Mouse (Mus musculus): ENCODE measurements around the gene Ccdc28b. TPM values are rescaled to one million over a fixed set of nuclear protein-coding genes. Genes with fewer than 3 reads are reported as not detected.

The Ccdc28b gene
- total and polyA plus RNA-seq, 3 experiments, result 18.3 to 29.1 TPM; not detected in 1

GRCm38 (mm10) chr4:129578466-129578865 lies 45.3 kb downstream of the Ccdc28b start, which contains the start of gene Fam167b:
TSS of gene Fam167b (minus strand) at chr4:129578549.
- no peak within 1 kb of the TSS for H3K27ac ChIP-seq (ENCODE audit: control insufficient read depth, low read depth, low read length)
- no peak within 1 kb of the TSS for H3K9ac ChIP-seq (ENCODE audit: control insufficient read depth, low read depth, low read length, poor library complexity, severe bottlenecking)
- no peaks in the 10 kb centered on the region for H3K79me2 ChIP-seq (ENCODE audit: control insufficient read depth, insufficient read depth, low read length, poor library complexity)
- H3K27me3 ChIP-seq (ENCODE audit: control insufficient read depth in 1 of 2, insufficient read depth in 2 of 2, low read length in 2 of 2), result no peaks in the 10 kb centered on the region
- no peak for TF ChIP-seq TCF12 (IDR thresholded peaks at IDR 0.05; ENCODE audit: low read depth, low read length)
- peak; percentile 42; the same call in 1 of the 2 replicates for TF ChIP-seq USF1 (IDR thresholded peaks at IDR 0.05; ENCODE audit: low read depth, low read length)
- H3K4me1 ChIP-seq (ENCODE audit: control insufficient read depth in 1 of 2, insufficient read depth in 2 of 2, low read length in 2 of 2), result peaks cover 0 to 23% of the 10 kb centered on the region in 2 experiments; a peak in 3 of 4 replicates
- H3K9me3 ChIP-seq (replicated peaks; ENCODE audit: insufficient read depth, low read length), result no peaks in the 10 kb centered on the region
- peak within 1 kb of the TSS in 1 of 2 experiments; percentile 38; a peak in 1 of 4 replicates for H3K4me3 ChIP-seq (ENCODE audit: control insufficient read depth in 1 of 2, insufficient read depth in 1 of 2, low read depth in 2 of 2, low read length in 2 of 2)
- peaks cover 0 to 6% of the 10 kb centered on the region in 2 experiments; a peak in 2 of 4 replicates for H3K36me3 ChIP-seq (ENCODE audit: control insufficient read depth in 1 of 2, insufficient read depth in 2 of 2, low read length in 2 of 2)
- no peak for DNase-seq (ENCODE audit: low read depth, low spot score)

- Histone ChIP-seq H3K27me3 (ENCODE audit: control insufficient read depth in 1 of 2, insufficient read depth in 2 of 2, low read length in 2 of 2) (no peaks in the 10 kb centered on the region), H3K27ac (ENCODE audit: control insufficient read depth, low read depth, low read length) (no peak overlapping the region), H3K4me3 (ENCODE audit: control insufficient read depth in 1 of 2, insufficient read depth in 1 of 2, low read depth in 2 of 2, low read length in 2 of 2) (no peak overlapping the region), H3K4me1 (ENCODE audit: control insufficient read depth in 1 of 2, insufficient read depth in 2 of 2, low read length in 2 of 2) (peaks cover 0 to 23% of the 10 kb centered on the region in 2 experiments; a peak in 3 of 4 replicates), H3K9ac (ENCODE audit: control insufficient read depth, low read depth, low read length, poor library complexity, severe bottlenecking) (no peak overlapping the region), H3K79me2 (ENCODE audit: control insufficient read depth, insufficient read depth, low read length, poor library complexity) (no peaks in the 10 kb centered on the region), H3K36me3 (ENCODE audit: control insufficient read depth in 1 of 2, insufficient read depth in 2 of 2, low read length in 2 of 2) (peaks cover 0 to 6% of the 10 kb centered on the region in 2 experiments; a peak in 2 of 4 replicates), H3K9me3 (replicated peaks; ENCODE audit: insufficient read depth, low read length) (no peaks in the 10 kb centered on the region)
- no peak for DNase-seq (ENCODE audit: low read depth, low spot score)
- no peak for TF ChIP-seq BHLHE40 (IDR thresholded peaks at IDR 0.05; ENCODE audit: borderline replicate concordance, low read depth, low read length)
- TF ChIP-seq MYC (IDR thresholded peaks at IDR 0.05; ENCODE audit: low read depth, low read length), result no peak
- no peak for TF ChIP-seq MEF2A (IDR thresholded peaks at IDR 0.05; ENCODE audit: extremely low read depth, insufficient replicate concordance, low read depth, low read length, poor library complexity, severe bottlenecking)
- TF ChIP-seq ETS1 (IDR thresholded peaks at IDR 0.05; ENCODE audit: low read depth, low read length), result no peak
- no peak for TF ChIP-seq GATA1 (IDR thresholded peaks at IDR 0.05; ENCODE audit: low read depth, low read length)
- no peak for TF ChIP-seq TAL1 (IDR thresholded peaks at IDR 0.05; ENCODE audit: low read length)
- no peak for TF ChIP-seq KAT2A (conservative IDR thresholded peaks at IDR 0.05; ENCODE audit: low read depth, low read length)
- no peak for TF ChIP-seq E2F4 (IDR thresholded peaks at IDR 0.05; ENCODE audit: borderline replicate concordance, low read depth, low read length)
- no peak for TF ChIP-seq NELFE (IDR thresholded peaks at IDR 0.05; ENCODE audit: low read depth, low read length)
- no peak for TF ChIP-seq POLR2AphosphoS2 (IDR thresholded peaks at IDR 0.05; ENCODE audit: low read length)
Observed at GRCm38 (mm10) chr4:129577688-129578087, 46.1 kb downstream of the Ccdc28b start.

GRCm38 (mm10) chr4:129576863-129577491 lies 46.8 kb downstream of the Ccdc28b start:
- peak overlapping the region; percentile 33 for H3K9ac ChIP-seq (ENCODE audit: control insufficient read depth, low read depth, low read length, poor library complexity, severe bottlenecking)
- no peaks in the 10 kb centered on the region for H3K79me2 ChIP-seq (ENCODE audit: control insufficient read depth, insufficient read depth, low read length, poor library complexity)
- H3K27me3 ChIP-seq (ENCODE audit: control insufficient read depth in 1 of 2, insufficient read depth in 2 of 2, low read length in 2 of 2), result no peaks in the 10 kb centered on the region
- peak overlapping the region; percentile 38 to 53 for H3K4me3 ChIP-seq (ENCODE audit: control insufficient read depth in 1 of 2, insufficient read depth in 1 of 2, low read depth in 2 of 2, low read length in 2 of 2)
- DNase-seq (ENCODE audit: low read depth, low spot score), result peak; percentile 71
- peaks cover 0 to 20% of the 10 kb centered on the region in 2 experiments; a peak in 3 of 4 replicates for H3K4me1 ChIP-seq (ENCODE audit: control insufficient read depth in 1 of 2, insufficient read depth in 2 of 2, low read length in 2 of 2)
- peaks cover 0 to 6% of the 10 kb centered on the region in 2 experiments; a peak in 2 of 4 replicates for H3K36me3 ChIP-seq (ENCODE audit: control insufficient read depth in 1 of 2, insufficient read depth in 2 of 2, low read length in 2 of 2)
- no peaks in the 10 kb centered on the region for H3K9me3 ChIP-seq (replicated peaks; ENCODE audit: insufficient read depth, low read length)
- no peak overlapping the region for H3K27ac ChIP-seq (ENCODE audit: control insufficient read depth, low read depth, low read length)
- 0 out of 2 replicates have a peak, but pooled peaks have one; percentile 21 for TF ChIP-seq HCFC1 (IDR thresholded peaks at IDR 0.05; ENCODE audit: low read depth, low read length)
- TF ChIP-seq USF1 (IDR thresholded peaks at IDR 0.05; ENCODE audit: low read depth, low read length), result no peak
- no peak for TF ChIP-seq MXI1 (IDR thresholded peaks at IDR 0.05; ENCODE audit: low read depth, low read length)
- TF ChIP-seq CTCF (IDR thresholded peaks at IDR 0.05 in 2 of 3, conservative IDR thresholded peaks at IDR 0.05 in 1 of 3; ENCODE audit: control insufficient read depth in 1 of 3, insufficient read depth in 1 of 3, low read depth in 2 of 3, low read length in 3 of 3, poor library complexity in 1 of 3, severe bottlenecking in 1 of 3), result peak; percentile 62 to 79 (median 69)
- peak; percentile 43 for TF ChIP-seq SMC3 (IDR thresholded peaks at IDR 0.05; ENCODE audit: low read depth, low read length)
- peak; percentile 26 for TF ChIP-seq RAD21 (IDR thresholded peaks at IDR 0.05; ENCODE audit: low read depth, low read length)
- no peak for TF ChIP-seq MAX (IDR thresholded peaks at IDR 0.05; ENCODE audit: low read length)
- TF ChIP-seq SIN3A (IDR thresholded peaks at IDR 0.05; ENCODE audit: low read length), result peak; percentile 43; the same call in 1 of the 2 replicates
- TF ChIP-seq GABPA (IDR thresholded peaks at IDR 0.05; ENCODE audit: low read depth, low read length), result no peak
- 0 out of 2 replicates have a peak, but pooled peaks have one; percentile 32 for TF ChIP-seq TCF12 (IDR thresholded peaks at IDR 0.05; ENCODE audit: low read depth, low read length)
- no peak for TF ChIP-seq CHD1 (IDR thresholded peaks at IDR 0.05; ENCODE audit: low read depth, low read length)

Measured in MEL (cell line).